Mouse (Mus musculus): ENCODE measurements around the gene Col18a1.

- TF ChIP-seq CTCF (IDR thresholded peaks at IDR 0.05; ENCODE audit: extremely low read depth, insufficient read length, insufficient replicate concordance, low read depth, low read length), result no peak
- TF ChIP-seq POLR2A (IDR thresholded peaks at IDR 0.05; ENCODE audit: low read depth, low read length), result no peak
Observed at GRCm38 (mm10) chr10:77093817-77094216, 72.5 kb downstream of the Col18a1 start.

All from small intestine, adult 2 months (tissue).